Mouse (Mus musculus) ES-CJ7 (cell line): ENCODE results near the gene Lrrc71.

Experiments used
- DNase-seq: peaks from one replicate; pipeline ENCODE4 v3.0.0; 2011; ENCODE audit warnings: low read depth, low spot score

Gene Lrrc71

GRCm38 (mm10) chr3:87748431-87748830, at the start of gene Lrrc71:
TSS of gene Lrrc71 (minus strand) at chr3:87748625.
- DNase-seq = peak; percentile 46

DNA sequence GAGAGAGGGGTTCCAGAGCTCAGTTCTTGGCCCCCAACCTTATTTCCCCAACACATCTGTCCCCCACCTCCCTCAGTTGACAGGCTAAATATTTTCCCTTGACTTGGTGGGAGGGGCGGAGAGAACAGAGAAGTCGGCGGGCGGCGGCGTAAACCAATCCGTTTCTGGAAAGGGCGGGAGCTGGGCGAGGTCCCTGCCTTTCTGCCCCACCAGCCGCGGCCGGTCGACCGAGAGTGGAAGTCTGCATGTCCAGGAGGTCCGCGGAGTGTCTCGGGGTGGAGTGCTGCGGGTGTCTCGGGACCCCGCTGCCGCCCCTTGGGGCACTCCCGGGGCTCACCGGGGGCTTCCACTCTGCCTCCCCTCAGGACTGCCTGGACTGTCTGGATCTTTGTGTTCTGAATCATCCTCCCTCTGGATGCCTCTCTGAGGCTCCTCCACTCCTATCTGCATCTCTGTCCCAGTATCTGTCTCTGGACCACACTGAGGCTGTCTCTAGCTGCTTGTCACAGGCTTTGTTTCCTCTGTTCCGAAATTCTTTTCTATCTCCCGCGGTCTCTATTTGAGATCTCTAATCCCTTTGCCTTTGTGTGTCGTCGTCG, 48.4 kb upstream of the Lrrc71 start, which contains the start of gene Insrr:
TSS of gene Insrr (plus strand) at position 216 of the 599 bp plus-strand sequence.
- DNase-seq = no peak

- peak; percentile 74 for DNase-seq
Observed at GRCm38 (mm10) chr3:87795336-87796277, 47.2 kb upstream of the Lrrc71 start.

GRCm38 (mm10) chr3:87794922-87795325, 46.5 kb upstream of the Lrrc71 start, which contains the start of gene Ntrk1:
TSS of gene Ntrk1 (minus strand) at chr3:87795162.
- DNase-seq = no peak

- no peak for DNase-seq
Observed at GRCm38 (mm10) chr3:87789768-87790167, 41.3 kb upstream of the Lrrc71 start.

DNA sequence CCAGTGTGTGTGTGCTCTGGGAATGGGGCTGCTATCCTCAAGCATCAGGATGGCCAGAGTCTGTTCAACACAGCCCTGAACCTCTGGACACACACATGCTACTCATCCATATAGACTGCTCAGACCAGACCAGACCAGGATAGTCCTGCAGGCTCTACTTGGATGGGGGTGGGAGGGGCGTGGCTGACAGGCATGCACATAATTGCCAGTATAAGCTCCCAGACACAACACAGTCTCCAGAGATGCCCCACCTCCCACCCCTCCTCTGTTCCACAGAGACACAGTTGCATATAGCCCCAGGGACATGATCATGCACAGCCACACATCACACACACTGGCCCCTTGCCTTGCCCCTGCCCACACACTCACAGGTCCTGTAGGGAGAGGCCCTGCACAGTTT, 40.8 kb upstream of the Lrrc71 start:
- no peak for DNase-seq

- no peak for DNase-seq
Observed at GRCm38 (mm10) chr3:87785626-87786214, 37.3 kb upstream of the Lrrc71 start.

DNA sequence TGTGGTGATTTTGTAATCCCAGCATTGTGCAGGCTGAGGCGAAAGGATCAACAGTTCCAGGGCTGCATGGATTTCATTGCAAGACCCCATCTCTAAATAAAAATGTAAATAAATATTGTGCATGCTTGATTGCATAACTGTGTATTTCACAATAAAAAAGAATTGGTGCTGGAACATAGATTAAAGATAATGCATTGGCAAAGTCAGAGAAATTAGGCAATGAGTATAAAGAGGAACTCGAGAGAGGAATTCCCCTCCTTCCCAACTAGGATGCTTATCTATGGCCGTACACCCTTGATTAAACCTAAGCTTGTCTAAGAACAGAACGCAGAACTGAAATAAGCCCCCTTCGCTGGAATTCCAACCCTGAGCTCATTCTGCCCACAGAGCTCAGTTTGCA, 36.7 kb upstream of the Lrrc71 start:
- no peak for DNase-seq

DNA sequence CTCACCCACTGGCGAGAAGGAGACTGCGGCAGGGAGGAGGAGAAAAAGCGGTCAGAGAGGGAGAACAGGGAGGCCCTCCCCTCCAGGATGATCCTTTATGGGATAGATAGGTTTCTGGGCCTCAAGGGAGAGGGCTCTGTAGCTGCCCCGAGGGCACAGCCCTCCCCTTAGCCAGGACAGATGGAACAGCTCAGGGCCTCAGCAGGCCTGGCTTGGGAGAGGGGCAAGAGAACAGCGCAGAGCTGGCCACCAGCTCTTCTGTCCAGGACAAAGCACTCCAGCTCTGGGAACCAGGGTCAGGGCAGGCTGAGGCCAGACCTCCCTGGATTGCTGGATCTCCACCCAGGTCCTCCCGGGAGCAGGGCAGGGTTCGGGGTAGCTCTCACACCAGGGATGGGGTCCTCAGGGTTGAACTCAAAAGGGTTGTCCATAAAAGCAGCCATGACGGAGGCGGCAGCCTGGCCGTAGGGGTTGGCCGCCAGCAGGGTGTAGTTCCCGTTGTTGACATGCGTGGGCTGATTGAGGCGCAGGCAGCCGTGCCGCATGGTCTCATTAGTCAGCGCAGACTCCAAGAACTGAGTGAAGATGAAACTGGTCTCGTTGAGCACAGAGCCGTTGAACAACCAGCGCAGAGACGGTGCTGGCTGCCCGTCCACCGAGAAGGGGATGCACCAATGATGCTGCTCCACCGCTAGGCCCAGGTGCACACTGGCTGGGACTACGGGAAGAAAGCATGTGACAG, 35.0 kb upstream of the Lrrc71 start:
- peak; percentile 14 for DNase-seq

DNA sequence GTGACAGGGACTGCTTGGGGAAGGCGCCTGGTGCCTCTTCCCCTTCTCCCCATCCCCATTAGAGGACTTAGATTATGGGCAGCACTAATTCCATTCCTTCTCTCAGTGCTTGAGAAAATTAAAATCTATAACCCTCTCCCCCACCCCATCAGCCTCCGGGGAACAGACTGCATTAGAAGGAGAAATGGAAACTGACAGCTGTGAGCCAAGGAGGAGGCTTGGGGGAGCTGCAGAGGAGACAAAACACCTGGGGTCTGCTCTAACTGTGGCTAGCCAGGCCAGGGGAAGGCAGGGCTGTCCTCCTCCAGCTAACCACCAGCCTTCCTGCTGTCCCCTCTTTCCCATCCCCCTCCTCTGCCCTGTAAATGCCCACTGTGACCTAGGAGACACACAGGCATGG, 30.7 kb upstream of the Lrrc71 start:
- no peak for DNase-seq

DNA sequence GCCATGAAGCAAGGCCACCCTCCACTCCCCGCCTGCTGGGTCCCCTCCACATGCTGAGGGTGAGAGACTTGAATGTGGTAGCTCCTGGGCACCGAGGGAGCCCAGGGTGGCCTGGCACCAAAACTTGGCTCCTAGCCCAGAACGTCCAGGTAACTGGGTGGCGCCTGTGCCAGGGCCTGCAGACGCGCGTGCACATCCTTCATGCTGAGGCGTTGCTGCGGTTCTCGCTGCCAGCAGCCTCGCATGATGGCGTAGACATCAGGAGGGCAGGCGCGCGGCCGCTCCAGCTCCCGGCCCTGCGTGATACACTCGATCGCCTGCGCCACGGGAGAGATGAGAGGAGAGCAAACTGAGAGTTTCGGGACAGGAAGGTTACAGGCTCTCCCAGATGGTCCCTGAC, 29.9 kb upstream of the Lrrc71 start:
- no peak for DNase-seq

DNA sequence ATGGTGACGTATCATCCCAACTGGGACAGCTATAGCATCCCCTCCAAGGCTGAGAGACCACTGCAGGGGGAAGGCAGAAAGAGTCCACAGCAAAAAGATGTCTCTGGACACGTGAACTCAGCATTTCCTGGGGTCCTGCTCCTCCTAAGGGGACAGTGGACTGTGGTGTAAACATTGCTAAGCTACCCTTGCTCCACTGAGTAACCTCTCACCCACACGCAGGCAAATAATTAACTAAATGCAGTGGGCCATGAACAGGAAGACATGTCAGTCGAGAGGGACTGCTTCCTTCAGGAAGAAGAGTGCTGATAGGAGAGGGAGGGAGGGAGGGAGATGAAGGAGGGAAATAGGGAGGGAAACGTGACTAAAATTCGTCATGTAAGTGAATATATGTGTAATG, 22.7 kb upstream of the Lrrc71 start:
- no peak for DNase-seq

GRCm38 (mm10) chr3:87770280-87770679, 21.9 kb upstream of the Lrrc71 start:
- DNase-seq = peak; percentile 61

GRCm38 (mm10) chr3:87769506-87769905, 21.1 kb upstream of the Lrrc71 start:
- DNase-seq = no peak

DNA sequence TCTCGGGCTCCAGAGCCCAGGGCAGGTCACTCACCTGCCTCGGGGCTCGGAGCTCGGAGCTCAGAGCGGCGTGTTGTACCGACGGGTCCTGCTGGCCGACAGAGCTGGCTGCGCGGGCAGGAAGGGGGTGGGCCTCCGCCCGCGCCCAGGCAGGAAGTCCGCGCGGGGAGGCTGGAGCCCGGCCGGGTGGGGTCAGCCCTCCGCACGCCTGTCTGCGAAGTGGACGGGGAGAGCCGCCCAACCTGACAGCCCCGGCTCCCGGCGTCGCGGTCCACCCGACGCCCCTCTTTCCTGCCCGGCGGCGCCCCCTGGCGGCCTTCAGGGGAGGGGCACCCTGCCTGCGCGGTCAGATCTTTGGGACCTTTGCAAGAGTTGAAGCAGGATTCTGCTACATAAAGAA, 20.4 kb upstream of the Lrrc71 start:
- DNase-seq = peak; percentile 56

GRCm38 (mm10) chr3:87768431-87768830, 20.0 kb upstream of the Lrrc71 start:
- DNase-seq = no peak

DNA sequence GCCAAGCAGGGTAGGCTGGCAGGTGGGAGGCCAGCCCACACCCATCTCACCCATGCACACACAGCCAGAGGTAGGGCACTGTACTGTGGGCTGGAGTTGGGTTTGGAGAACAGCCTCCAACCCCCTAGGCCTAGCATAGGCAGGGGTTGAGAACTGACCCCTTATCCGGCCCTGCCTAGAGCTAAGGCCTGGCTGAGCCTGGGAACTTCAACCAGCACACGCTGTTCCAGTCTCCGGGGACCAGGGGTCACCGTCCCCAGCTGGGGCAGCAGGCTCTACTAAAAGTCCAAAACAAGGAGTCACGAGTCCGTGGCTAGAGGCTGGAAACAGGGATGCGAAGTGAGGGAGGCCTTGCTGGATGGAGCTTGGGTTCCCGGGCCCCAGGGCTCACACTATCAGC, 19.3 kb upstream of the Lrrc71 start:
- DNase-seq = no peak

DNA sequence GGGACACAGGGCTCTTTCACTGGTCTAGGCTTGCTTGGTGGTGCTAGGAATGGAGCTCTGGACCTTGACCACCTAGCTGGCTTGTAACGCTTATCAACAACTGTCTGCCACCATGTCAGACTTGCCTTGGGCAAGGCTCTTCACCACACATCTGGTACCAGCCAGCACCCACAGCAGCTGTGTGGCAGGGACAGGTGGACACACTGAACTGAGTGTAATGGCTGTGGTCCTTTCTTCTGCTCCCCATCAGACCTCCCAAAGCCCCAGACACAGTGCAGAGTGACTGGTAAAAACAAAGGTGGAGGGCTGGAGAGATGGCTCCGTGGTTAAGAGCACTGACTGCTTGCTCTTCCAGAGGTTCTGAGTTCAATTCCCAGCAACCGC, 17.9 kb upstream of the Lrrc71 start:
- DNase-seq = no peak

DNA sequence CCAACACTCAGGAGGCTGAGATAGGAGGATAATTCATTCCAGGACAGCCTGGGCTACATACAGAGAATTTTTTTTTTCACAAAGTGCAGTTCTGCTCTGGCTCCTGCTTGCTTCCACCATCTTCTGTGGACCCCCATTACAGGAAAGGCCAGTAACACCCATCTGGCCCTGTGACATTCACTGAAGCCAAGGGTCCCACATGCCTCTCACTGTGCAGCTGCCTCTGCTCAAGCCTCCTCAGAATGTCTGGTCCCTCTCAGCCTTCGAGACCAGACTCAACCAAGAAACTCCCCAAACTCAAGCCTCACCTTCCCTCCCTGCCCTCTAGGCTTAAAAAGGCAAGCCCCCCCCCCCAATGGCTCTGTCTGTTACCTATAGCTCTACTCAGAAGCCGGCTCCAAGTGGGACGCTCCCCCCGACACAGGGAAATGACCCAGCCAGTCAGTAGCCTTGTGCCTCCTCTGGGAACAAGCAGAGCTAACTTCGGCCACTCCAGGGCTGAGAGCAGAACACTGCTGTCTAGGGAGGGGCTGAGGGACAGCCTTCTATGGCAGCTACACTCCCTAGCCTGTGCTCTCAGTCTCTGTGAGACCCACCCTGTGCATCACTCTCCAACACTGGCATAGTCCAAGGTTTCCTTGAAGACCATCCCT, 17.3 kb upstream of the Lrrc71 start:
- no peak for DNase-seq

DNA sequence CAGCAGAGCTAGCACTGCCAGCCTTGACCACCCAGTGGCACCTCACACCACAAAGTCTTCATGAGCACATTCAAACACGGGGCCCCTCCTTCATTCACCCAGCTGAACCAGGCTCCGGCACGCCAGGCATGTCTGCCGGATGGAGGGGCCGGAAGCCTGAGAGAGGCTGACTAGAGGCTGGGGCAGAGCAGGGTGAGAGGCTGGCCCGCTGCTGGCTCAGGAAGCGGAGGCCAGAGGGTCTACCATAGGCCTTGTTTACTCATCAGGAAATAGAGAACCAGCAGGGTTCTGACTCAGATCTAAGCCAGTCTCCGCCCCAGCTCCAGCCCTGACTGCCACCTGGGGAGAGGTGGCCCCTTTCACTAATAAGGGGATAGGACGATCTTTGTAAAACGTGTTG, 16.7 kb upstream of the Lrrc71 start:
- DNase-seq = no peak

DNA sequence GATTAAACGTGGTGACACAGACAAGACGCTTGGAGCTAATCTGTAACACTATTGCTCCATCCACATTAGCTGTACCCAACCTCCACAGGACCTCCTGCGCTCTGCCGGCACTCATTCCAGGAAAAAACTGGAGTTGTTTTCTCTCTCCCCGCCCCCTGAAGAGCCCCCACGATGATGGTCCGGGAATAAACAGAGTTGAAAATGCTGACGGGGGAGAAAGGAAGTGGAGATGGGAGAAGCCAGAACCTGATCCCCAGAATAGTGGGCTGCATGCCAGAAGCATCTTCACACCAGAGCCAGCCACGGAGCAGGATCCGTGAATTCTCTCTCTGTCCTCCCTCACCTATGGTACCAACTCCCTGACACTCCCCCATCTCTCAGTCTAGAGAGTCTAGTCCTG, 16.1 kb upstream of the Lrrc71 start:
- DNase-seq = no peak
